Mouse (Mus musculus): ENCODE measurements at regions not wholly inside any gene's neighbourhood (a gene's known extent, or its start where the extent isn't known, plus 50 kb on each side); places are given as distances from the start of the nearest gene placed in this dataset.
"Not testable (repeated sequence)": the region's sequence is repeated elsewhere in the genome, so short reads cannot be mapped to it uniquely, and the experiment has no call there.

DNA sequence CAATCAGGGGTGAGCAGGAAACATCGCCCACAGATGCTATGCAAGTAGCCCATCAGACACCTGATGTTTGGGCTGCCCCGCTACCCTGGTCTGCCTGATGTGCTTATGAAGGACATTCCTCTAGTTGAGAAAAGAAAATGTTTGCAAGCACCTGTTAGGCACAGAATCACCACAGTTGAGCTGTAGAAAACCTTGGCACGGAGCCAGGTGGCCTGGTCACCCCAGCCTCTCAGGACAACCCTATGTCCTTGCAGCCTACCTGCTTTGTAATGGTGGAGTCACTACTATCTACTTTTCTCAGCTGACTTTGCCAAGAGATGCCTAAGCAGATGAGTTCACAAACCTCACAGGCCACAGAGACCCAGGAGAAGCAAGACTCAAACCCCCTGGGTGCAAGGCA is 86.9 kb upstream of the Irx2 start:
- no peak for DNase-seq (ENCODE audit: low spot score in 2 of 2)

DNA sequence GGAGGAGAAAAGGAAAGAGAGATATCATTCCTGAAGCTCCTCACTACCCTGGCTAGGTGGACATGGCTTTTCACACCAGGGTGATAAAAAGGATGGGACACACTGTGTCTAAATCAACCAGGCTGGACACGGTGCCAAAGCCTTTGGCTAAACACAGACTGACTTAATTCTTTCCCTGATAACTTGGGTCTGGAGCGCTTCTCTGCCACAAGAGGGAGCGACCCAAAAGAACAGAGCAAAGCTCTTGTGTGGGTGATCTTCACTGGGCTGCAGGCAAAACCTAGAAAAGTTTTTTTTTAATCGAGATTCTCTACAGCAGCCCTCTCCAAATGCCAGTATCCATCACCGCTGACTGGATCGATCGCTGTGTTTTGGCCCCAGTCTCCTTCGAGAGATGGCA is 70.7 kb upstream of the Irx2 start:
- DNase-seq (ENCODE audit: low spot score in 2 of 2), result no peak

DNA sequence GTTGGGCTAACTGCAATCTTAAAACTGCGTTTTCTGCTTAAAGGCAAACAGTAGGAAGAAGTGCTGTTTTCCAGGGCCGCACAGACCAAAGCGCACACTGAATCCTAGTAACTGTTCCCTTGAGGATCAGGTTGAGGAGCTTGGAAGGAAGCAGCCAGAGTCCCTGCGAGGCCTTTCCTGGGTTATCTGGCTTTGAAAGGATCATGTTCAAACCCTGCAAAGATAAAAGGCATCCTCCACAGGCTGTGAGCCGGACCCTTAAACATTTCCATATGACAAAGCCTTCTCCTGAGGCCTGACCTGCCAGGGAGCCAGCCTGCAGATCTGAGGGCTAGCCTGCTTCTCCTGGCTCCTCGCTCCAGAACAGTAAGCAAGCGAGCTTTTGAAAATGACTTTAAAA is 56.7 kb upstream of the Irx2 start:
- no peak for DNase-seq (ENCODE audit: low spot score in 2 of 2)

DNA sequence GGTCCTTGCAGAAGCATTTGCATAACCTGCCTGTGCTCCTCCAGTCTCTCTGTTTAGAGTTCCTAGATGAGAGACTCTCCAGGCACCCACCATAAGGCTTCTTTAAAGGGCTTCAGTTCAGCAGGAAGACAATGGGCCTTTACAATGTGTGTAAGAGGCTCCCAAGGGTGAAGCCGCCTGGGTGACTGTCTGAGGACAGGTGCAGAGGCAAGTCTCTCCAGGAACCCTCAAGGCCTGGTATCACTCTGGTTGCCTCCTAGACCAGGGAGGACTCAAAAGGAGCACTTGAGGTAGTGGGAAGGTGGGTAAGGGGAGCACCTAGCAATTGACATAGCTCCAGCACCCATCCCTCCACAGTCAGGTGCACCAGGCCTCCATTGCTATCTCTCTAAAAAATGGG is 55.8 kb upstream of the Irx2 start:
- no peak for DNase-seq (ENCODE audit: low spot score in 2 of 2)

DNA sequence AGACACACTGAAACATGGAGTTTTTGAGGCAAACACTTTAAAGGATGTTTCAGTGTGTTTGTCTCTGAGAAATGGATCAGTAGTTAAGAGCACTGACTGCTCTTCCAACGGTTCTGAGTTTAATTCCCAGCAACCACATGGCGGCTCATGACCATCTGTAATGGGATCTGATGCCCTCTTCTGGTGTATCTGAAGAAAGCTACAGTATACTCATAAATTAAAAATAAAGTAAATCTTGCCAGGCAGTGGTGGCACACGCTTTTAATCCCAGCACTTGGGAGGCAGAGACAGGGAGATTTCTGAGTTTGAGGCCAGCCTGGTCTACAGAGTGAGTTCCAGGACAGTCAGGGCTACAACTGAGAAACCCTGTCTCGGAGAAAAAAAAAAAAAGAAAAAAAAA is 54.5 kb upstream of the Irx2 start:
- DNase-seq (ENCODE audit: low spot score in 2 of 2), result not testable (repeated sequence)

DNA sequence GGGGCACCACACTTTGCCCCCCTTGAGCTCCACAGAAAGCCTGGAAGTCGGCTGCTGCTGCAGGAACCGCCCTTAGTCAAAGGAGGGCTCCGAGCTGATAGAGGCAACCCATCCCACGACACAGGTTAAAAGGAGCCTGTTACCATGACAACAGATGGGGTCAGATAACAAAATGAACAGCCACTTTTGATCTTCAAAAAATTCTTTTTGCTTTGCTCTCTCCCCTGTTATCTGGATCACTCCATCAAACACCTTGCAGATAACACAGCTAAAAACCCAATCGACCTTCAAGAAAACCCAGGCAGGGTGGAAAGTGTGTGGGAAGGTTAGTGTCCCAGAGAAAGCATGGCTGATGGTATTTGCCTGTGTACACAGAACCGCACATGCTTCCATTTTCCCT is 52.1 kb upstream of the Irx2 start:
- no peak for DNase-seq (ENCODE audit: low spot score in 2 of 2)

DNA sequence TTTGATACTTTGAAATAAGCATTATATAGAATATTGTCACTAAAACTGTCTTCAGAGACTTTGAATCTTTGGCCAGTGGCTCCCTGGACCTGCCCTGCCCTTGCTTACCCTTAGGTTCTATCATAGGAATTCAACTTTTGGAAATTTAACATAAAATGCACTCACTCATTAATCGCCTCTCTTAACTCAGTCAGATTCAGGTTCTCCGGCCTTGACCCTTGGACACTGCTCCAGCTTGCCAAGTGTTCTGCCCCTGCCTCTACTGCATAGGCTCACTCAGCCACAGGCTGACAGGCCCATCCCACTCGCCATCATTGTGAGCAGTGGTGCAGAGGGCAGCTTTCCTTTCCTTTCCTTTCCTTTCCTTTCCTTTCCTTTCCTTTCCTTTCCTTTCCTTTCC is 50.2 kb upstream of the Irx2 start:
- no peak for DNase-seq (ENCODE audit: low spot score in 2 of 2)

All from thymus, postnatal 10 days (tissue).